Mouse (Mus musculus): ENCODE data around the gene Psip1.
"Not testable (repeated sequence)": the region's sequence is repeated elsewhere in the genome, so short reads cannot be mapped to it uniquely, and the experiment has no call there.

GRCm38 (mm10) chr4:83497013-83497412, 10.8 kb upstream of the Psip1 start:
- TF ChIP-seq TCF12 (IDR thresholded peaks at IDR 0.05; ENCODE audit: insufficient read depth, poor library complexity, severe bottlenecking); POLR2A (IDR thresholded peaks at IDR 0.05; ENCODE audit: insufficient read length, low read depth); CEBPB (IDR thresholded peaks at IDR 0.05; ENCODE audit: insufficient read depth, poor library complexity, severe bottlenecking); MYOD1 (IDR thresholded peaks at IDR 0.05; ENCODE audit: control insufficient read depth in 1 of 3, insufficient read length in 2 of 3, low read depth in 2 of 3); TCF3 (IDR thresholded peaks at IDR 0.05; ENCODE audit: insufficient read length, low read depth); USF1 (IDR thresholded peaks at IDR 0.05; ENCODE audit: low read depth); E2F4 (IDR thresholded peaks at IDR 0.05; ENCODE audit: insufficient read depth); SRF (IDR thresholded peaks at IDR 0.05; ENCODE audit: control insufficient read depth, insufficient read length, low read depth); MAX (IDR thresholded peaks at IDR 0.05; ENCODE audit: low read depth); MYOG (IDR thresholded peaks at IDR 0.05; ENCODE audit: control insufficient read depth in 1 of 3, insufficient read depth in 1 of 3, insufficient read length in 2 of 3, low read depth in 2 of 3); POLR2AphosphoS2 (IDR thresholded peaks at IDR 0.05; ENCODE audit: insufficient read length, low read depth): not testable (repeated sequence)

Data from myocyte (in vitro differentiated cells).